Mouse (Mus musculus) C2C12 (cell line): Measurements from ENCODE around the gene Slc9a3r1.

Experiments
- CTCF ChIP-seq: IDR thresholded peaks from one replicate; pipeline ENCODE4 v1.5.1; 2011; ENCODE audit not compliant: control insufficient read depth, insufficient read depth, insufficient read length
- MYOD1 ChIP-seq: IDR thresholded peaks from one replicate; pipeline ENCODE4 v1.6.1; 2011; ENCODE audit warnings: low read depth; ENCODE audit not compliant: control insufficient read depth, insufficient read length
- USF1 ChIP-seq: IDR thresholded peaks from one replicate; pipeline ENCODE4 v1.6.1; 2011; ENCODE audit warnings: low read depth, mild to moderate bottlenecking, control low read depth, moderate library complexity

GRCm38 (mm10) chr11:115222570-115222969 lies 59.4 kb downstream of the Slc9a3r1 start:
- no peak for TF ChIP-seq CTCF
- TF ChIP-seq MYOD1: no peak
- no peak for TF ChIP-seq USF1
